Mouse (Mus musculus): Measurements from ENCODE around the gene Med22.
"Not testable (repeated sequence)": the region's sequence is repeated elsewhere in the genome, so short reads cannot be mapped to it uniquely, and the experiment has no call there.

The Med22 gene

DNA sequence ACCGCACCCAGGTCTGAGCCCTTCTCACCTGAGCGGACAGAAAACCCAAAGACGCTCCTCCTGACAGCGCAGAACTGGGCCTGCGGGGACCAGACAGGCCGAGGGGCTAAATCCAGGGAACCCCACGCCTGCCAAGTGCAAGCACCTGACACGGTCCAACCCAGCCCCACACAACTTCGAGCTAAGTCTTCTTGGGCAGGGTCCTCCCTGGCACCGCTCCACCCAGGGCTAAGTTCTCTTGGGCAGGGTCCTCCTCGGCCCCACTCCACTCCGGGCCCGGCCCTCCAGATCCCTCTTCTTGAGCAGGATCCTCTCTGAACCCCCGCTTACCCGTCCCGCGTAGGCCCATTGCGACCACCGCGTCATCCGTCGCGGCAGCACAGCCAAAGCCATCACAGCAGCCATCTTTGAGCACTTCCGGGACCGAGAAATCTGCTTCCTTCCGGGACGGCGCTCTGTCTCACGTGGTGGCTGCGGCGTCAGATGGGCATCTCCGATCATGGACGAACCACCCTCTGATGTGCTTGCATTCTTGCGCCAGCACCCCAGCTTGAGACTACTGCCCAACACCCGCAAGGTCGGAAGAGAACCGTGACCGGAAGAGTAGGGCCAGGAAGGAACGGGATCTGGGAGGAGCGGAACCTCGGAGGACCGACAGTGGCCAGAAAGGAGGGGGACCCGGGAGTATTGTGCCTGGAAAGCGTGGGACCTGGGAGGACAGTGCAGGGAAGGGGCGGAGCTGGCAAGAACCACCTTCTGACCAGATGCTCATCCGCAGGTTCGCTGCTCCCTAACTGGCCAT is 5.7 kb upstream of the Med22 start, which contains the start of the genes Surf2 and Surf1:
Surf2 (plus strand) TSS at position 441 of the 802 bp plus-strand sequence.
Surf1 (minus strand) TSS at position 604 of the 802 bp plus-strand sequence.
- DNase-seq, result peak; percentile 87

DNA sequence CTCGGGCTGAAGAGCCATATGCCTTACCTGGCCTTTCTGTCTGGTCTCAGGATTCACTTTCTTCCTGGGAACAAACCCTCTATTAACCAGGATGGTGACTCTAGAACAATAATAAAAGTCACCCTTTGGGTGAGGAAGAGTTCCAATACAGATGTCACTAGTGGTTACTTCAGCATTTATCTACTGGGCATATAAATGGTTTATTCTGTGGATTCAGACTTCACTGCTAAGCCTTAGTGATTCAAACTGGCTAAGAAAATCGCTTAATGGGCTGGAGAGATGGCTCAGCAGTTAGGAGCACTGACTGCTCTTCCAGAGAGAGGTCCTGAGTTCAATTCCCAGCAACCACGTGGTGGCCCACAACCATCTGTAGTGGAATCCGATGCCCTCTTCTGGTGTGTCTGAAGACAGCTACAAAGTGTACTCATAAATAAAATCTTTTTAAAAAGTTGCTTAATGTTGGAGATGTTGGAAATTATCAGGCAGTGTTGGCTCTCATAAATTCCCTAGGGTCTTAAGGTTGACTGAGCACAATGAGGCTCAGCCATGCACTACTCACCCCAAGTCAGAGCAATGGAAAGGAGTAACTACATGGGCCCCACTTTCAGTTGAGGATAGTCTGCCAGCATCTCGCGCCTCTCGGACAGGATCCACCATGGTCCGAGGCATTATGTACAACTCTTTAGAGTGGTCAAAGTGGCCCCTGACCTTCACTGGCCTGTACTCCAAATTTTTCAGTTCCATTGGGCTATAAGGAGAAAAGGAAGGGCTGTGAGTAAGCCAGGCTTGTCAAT is 3.9 kb upstream of the Med22 start:
- no peak for DNase-seq

DNA sequence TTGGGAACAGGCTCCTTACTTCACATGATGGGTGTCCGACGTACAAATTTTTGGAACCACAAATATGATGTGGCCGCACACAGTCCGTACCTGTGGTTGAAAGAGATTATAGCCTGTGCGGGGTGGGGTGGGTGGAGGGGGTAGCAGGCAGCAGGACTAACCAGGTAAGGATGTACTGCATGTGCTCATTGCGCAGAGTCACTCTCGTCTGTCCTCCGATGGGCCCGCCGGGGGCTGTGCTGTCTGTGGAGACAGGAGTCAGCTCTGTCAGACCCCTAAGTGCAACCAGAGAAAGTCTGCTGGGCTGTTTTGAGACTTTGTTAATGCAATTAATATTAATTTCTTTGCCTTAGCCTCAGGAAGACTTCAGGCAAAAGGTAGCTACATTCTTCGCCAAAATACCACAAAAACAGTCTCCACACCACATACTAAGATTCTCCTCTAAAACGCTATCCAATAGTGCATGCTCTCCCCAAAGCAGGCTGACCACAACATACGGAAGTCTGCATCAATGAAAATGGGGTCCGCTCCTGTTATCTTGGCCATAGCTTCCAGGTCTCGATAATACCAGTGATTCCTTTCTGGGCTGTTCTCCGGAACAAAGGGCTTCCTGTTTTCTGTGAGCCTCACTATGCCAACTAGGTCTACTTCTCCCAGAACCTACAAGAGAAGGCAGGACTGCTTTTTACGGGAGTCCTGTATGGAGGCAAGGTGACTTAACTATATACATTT is 3.1 kb upstream of the Med22 start:
- no peak for DNase-seq

DNA sequence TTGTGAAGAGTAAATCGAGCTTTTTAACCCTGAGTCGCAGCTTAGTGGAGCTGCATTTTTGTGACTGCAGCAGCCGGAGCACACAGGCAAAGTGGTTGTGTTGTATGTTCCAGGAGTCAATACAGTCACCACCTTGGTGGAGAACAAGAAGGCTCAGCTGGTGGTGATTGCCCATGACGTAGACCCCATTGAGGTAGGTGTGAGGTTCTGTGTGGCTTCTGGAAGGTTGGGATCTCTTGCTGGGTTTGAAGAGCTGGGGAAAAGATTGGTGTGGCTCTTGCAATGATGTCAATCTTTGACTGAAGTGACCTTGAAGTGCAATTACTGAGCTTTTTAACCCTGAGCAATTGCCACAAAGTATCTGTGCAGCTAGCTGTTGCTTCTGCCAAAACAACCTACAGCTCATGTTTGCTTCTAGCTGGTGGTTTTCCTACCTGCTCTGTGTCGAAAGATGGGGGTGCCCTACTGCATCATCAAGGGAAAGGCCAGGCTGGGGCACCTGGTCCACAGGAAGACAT is 1.8 kb upstream of the Med22 start:
- DNase-seq, result no peak

DNA sequence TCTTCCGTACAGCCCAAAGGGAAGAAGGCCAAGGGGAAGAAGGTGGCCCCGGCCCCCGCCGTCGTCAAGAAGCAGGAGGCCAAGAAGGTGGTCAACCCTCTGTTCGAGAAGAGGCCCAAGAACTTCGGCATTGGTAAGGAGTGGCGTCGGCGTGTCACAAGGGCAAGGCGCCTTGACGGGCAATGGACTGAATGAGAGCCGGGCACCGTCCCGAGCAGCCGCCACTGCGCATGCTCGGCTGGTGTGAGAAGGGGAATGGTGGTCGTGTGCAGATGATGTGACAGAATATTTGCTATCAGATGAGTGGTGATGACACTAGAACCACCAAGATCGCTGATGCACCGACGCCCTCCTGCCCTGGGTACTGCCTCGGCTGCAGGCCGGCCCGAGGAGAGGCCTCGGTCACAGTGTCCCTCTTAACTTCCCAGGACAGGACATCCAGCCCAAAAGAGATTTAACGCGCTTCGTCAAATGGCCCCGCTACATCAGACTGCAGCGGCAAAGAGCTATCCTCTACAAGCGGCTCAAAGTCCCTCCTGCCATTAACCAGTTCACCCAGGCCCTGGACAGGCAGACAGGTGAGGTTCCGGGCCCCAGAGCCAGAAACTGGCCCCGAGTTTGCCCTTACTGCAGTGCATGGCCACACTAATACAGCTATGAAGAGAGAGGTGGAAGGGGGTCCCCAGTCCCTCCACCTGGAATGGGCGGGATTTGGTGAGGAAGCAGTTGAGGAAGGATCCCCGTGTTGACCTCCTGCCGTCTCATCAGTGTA is 703 bp upstream of the Med22 start:
- peak; percentile 77 for DNase-seq

DNA sequence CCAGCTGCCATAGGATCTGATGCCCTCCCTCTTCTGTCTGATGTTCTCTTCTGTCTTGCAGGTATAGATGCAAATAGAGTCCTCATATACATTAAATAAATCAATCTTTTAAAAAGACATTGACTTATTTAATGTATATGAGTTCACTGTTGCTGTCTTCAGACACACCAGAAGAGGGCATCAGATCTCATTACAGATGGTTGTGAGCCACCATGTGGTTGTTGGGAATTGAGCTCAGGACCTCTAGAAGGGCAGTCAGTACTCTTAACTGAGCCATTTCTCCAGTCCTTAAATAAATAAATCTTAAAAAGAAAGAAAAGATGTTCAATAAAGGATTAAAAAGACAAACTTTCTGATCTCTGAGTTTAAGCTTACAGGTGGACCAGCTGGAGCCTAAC is 1.1 kb downstream of the Med22 start:
- DNase-seq, result no peak

DNA sequence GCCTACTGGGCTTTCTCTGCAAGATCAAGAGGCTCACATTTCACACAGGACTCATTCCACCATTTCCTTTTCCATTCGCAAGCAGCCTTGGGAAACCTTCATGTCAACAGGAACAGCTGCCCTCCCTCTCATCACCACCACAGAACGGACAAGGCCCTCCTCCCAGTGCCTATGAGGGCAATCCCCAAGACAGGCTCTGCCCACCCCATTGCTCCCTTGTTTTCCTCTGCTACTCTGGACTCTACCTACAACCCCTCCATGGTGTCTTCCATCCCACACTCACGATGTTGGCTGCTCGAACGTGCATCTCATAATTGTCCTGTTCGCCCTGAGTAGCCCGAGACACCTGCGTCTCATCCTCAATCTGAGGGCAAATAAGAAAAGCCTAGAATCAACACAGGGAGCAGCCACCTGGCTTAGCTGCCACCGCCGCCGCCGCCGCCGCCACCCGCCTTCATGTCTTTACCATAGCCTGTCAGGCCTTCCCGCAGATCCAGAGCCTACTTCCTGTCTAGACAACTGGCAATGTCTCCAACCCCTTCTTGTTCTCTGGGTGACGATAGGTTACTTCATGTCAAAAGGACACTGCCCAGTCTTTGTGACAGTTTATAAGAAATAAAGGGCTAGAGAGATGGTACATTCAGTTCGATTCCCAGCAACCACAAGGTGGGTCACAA is 1.6 kb downstream of the Med22 start:
- no peak for DNase-seq

DNA sequence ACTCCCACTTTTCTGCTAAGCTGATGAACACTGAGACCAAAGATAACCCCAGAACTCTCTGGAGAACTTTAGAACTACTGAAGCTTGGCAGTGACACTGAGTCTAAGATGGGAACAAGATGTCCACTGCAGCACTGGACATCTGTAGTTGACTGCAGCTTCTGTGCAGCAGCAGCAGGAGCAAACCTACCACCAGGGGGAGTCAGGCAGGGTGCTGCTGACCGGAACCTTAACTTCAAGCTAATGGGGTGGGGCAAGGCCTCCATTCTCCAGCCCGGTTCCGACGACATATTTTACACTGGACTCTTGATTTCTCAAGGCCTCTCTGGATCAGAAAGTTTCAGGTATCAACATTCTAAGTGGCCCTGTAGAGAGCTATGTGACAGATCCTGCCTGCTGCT is 3.4 kb downstream of the Med22 start:
- peak; percentile 76 for DNase-seq

DNA sequence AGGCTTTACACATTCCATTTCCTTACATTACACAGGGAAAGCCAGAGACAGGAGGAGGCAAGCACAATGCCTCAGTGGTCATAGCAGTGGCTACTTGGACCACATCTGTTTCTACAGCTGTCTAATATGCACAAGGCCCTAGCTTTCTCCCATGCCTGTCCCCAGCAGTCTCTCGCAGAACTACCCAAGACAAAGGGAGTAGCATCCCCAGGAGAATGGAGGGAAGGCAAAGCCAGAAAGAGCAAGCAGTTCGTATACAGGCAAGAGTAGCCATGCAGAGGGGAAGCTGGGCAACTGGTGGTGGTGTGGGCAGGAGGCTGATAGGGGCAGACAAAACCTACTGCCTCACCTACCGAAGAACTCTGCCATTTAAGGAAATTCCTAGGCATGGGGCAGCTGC is 4.0 kb downstream of the Med22 start:
- no peak for DNase-seq

DNA sequence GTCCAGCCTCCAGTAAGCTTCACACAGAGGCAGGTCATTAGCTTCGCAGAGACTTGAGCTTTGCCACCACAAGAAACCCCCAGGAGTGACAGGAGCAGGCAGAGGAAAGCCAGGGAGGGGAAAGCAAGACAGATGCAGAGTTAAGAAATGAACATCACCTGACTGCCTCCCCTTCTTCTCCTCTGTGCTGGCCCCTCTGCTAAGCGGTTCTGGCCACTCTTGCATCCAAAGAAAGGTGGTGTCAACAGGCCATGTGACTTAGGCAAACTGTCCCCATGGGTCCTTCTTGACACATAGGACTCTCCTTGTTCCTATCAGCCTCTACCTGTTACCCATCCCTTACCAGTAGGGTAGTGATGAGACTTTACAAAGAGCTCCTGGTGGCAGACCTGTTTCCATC is 4.5 kb downstream of the Med22 start:
- DNase-seq, result no peak

DNA sequence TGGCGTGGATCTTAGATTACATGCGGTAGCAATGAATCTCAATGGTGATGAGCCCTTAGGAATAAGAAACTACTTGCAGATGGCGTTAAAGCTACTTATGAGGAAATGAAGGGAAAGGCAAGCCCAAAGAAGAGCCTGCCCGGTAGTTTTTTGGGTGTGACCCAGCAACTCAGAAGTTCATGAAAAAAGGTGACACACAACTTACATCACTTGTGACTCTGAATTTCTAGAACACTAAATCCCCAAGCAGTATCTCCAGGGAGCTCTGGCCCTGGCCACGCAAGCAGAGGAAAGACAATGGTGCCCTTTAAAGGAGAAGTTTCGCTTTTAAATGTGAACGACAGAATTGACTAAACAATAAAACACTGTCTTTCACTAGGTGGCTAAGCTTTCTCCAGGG is 7.2 kb downstream of the Med22 start:
- no peak for DNase-seq

DNA sequence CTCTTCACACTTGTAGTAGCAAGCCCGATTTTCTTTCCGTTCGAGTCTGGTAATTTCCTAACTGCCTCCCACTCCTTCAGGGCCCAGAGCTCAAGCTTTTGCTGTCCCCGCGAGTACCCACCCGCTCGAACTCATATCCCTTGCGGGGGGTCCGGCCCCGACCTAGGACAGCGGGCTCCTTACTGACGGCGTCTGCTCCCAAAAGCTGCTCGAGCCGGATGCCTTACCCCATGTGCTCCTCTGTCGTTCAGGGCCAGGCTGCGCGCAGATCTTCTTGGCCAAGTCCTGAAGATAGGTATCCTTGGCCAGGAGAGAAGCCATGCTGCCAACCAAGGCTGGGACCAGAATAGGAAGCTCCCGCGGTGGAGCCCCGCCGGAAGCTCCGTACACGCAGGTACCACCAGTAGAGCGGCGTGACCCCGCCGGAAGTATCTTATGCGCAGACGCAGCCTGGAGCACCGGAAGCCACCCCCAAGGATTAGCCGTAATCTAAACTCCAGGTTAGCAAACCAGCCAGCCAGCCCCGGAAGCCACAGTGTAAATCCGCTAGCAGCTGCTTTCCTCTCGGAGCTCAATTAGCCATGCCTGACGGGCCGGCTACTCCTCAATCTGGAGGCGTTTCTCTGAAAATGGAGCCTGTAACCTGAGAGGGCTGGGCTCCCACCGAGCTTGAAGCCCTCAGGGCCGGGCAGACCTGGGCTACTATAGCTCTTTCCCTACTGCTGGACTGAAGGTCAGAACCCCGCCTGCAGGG is 7.8 kb downstream of the Med22 start, which contains the start of gene Surf6:
Surf6 (minus strand) TSS at position 413 of the 754 bp plus-strand sequence.
- DNase-seq, result peak; percentile 96

DNA sequence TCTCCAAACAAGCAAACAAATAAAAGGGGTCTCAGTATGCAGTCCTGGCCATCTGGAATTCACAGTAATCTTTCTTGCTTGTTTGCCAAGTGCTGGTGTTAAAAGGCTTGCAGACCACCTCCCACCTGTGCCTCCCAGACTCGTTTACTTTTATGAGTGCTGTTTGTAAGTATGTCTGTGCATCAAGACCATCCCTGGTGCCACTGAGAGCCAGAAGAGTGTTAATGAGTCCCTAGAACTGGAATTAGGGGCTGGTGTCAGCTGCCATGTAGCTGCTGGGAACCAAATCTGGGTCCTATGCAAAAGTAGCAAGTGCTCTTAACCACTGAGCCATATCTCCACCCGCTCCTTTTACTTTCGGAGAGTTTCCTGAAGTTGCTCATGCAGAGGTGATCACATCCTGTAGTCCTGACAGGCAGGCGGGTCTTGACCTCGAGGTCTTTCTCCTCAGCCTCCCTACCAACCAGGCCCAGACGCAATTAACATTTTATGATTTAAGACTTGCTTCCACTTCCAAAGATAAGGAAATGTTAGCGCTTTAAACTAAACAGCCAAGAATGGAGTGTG is 8.6 kb downstream of the Med22 start:
- DNase-seq, result peak; percentile 6

DNA sequence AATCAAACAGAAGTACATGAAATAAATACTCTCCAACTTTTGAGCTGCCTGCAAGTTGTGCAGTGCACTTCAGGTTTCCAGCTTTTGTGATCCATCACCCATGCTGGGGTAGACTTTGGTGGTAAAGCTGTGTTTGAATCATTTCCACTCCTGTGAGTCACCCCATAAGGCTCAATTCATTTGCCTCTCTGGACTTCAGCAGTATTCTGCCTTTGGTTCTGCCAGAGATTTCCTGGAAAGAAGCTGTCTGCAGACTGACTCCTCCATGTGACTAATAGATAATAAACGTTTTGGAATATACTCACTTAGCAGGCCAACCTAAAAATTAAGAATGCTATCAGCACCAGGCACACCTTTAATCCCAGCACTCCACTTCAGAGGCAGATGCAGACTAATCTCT is 9.7 kb downstream of the Med22 start:
- DNase-seq, result peak; percentile 0

DNA sequence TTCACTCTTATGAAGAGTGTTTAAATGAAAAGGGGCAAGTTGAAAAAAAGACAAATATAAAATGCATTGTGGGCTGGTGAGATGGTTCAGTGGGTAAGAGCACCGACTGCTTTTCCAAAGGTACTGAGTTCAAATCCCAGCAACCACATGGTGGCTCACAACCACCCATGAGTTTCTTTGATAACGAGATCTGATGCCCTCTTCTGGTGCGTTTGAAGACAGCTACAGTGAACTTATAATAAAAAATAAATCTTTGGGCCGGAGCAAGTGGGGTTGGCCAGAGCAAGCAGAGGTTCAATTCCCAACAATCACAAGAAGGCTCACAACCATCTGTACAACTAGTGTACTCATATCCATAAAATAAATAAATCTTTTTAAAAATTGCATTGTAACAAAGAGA is 14.6 kb downstream of the Med22 start:
- DNase-seq, result no peak

DNA sequence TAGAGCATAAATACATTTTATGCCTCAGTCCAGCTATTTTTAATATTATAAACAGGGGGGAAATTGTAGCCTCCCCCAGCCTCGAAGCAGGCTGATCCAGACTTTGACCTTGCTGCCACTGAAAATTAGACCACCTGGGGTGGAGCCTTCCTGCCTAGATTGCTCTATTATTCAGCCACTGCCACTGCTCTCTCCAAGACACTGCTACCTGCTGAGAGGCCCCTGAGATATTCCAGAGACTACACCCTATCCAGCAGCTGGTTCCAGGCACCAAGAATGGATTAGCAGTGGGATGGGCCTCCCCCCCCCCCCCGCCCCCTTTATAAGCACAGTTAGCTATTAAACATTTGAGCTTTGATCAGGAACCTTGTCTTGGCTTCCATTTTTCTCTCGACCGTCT is 24.3 kb downstream of the Med22 start:
- DNase-seq, result not testable (repeated sequence)

DNA sequence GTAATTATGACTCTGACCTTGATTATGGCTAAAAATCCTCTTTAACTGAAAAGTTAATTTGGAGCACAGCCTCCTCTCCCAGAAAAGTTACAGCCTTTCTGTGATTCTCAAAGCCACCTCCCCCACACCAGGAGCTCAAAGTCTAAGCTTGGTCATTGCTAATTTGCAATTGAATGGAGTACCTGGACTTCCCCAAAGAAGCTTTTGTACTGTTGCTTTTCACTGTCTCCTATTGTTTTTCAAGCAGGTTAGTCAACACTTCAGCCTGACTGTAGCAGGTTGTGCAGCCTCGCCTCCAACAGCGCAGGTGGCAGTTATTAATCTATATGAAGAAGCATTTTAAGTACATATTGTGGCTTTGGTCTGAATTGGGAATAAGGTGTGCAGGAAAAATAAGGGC is 24.9 kb downstream of the Med22 start:
- DNase-seq, result not testable (repeated sequence)

DNA sequence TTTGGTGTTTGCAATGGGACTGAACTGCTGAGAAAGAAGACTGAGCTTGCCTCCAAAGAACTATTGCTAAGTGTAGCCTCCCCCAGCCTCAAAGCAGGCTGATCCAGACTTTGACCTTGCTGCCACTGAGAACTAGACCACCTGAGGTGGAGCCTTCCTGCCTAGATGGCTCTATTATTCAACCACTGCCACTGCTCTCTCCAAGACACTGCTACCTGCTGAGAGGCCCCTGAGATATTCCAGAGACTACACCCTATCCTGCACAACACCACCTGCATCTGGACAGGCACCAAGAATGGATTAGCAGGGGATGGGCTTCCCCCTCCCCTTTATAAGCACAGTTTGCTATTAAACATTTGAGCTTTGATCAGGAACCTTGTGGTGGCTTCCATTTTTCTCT is 31.9 kb downstream of the Med22 start:
- DNase-seq, result no peak

DNA sequence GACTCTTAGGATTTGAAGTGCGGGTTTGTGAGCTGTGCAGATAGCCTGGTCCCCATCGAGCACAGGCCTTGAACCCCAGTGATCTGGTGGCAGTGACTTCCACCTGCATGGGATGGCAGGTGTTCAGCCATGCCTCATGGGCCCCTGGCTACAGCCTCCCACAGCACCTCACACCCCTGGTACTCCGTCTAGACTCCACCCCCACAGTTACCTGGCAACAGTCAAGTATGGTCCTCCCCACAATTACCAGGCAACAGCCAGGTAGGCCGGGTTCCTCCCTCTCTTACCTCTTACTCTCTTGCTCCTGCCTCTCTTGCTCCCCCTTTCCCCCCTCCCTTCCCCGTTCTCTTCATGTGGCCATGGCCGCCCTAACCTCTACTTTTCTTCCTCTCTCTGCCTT is 39.8 kb downstream of the Med22 start:
- DNase-seq, result no peak

DNA sequence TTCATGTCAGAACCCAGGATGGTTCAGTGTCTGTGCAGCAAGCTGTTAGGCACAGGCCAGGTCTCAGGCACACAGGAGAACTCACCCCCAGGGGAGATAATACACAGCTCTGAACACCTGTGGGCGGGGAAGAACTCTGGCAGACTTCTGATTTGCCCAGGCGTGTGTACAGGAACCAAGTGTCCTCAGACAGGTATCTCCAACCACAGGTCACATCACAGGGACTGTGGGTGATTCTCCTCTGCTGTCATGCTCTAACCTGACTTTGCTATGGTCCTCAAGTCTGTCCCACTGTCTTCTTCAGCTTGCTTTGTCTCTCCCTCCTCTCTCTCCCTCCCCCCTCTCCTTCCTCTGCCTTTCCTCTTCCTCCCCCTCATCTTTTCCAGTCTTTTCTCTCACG is 45.6 kb downstream of the Med22 start, which contains the start of gene Abo:
Abo (minus strand) TSS at position 101 of the 400 bp plus-strand sequence.
- DNase-seq, result no peak

Data from kidney, postnatal 10 days (tissue).